Mouse (Mus musculus) hindlimb bud, embryonic 11.5 days (tissue): ENCODE measurements around the gene Glis3.

Experiments used
- DNase-seq: peaks from one replicate; pipeline ENCODE4 v3.0.0-alpha.2; 2012; ENCODE audit warnings: low read depth, low spot score; ENCODE audit errors: extremely low spot score

Glis3 gene

GRCm38 (mm10) chr19:28499786-28500185 is 180.1 kb downstream of the Glis3 start:
- DNase-seq, result no peak

DNA sequence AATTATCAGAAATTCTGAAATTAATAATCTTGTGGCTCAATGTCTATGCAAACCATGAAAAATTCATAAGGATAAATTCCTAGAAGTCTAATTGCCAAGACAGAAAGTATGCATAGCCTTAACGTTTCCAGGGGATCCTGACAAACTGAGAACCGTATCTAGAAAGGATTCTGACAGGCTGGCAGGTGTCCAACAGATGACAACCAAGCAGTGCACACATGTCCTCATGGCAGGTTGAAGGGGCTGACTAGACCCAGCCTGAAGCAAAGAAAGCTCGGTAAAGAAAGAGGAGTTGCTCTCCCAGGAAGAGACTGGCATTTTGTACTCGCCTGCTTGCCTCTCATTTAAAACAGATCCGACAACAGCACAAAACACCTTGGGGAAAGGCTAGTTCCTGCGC is 184.0 kb downstream of the Glis3 start:
- DNase-seq, result no peak

DNA sequence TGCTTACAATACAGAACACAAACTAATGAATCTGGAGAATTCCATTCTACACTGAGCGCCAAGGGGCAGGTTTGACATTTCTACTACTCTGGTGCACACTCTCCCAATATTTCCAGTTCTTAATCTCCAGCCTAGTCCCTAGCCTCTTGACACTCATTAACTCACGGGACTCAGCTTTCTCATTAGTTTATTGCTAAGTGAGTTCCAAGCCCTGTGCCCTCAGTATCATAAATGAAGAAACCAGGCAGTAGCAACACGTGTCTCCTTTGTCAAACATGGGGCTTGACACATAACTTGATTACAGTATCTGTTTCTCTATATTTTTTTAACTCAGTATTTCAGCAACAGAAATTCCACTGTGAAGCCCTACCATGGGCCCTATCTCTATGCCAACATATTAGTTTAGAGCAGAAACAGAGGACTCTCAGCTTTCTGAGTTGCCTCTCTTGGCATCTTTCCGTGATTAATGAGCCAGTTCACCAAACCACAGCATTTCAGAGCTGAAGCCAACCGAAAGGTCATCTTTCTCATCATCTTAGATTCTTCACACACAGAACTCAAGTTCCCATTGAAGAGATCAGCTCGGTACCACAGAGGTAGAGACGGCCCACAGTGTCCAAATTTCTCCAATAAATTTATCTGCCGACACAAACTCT is 186.1 kb downstream of the Glis3 start:
- no peak for DNase-seq

GRCm38 (mm10) chr19:28478055-28478454 is 201.8 kb downstream of the Glis3 start:
- no peak for DNase-seq

DNA sequence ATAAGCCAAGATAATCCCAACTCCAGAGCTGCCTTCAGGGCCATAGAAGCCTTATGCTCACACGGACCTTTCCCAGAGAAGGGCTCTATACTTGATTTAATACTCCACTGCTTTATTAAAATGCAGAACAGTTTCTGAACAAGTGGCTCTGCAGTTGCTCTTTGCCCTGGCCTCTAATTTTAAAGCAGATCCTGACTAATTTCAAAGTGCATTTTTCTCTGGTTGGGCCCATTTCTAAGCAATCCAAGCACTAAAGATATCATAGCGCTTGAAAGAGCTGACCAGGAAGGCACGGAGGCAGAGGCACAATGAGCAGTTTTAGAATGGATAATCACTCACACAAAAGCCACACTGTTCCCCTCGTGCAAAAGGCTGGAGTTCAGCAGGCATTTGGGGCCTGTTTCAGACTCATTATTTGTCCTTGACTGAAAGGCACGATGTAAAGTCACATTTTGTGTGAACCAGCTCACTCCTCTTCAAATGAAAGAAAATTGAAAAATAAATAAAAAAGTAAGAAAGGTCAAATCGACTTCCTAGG is 202.5 kb downstream of the Glis3 start:
- DNase-seq, result no peak

DNA sequence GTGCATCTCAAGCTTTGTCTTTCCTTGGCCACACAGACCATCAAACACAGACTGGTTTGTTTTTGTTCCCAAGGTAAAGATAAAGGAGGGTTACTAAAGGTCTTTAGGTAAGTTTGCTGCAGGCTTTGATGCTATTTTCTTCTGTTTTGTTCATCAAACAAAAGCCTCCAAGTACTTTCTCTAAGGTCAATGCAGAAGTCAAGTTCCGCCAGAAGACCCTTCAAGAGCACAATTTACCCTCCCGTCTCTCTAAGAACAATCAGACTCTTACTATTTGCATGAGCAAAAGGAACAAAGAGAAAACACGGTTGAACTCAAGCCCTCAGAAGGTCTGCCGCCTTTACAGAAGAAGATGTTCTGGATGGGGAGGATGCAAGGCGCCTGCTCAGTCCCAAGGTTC is 206.3 kb downstream of the Glis3 start:
- DNase-seq, result no peak

- DNase-seq, result no peak
These were observed 208.7 kb downstream of the Glis3 start for GRCm38 (mm10) chr19:28471144-28471543.

GRCm38 (mm10) chr19:28465779-28466178 is 214.1 kb downstream of the Glis3 start:
- no peak for DNase-seq

- no peak for DNase-seq
These were observed 225.5 kb downstream of the Glis3 start for GRCm38 (mm10) chr19:28454331-28454730.

DNA sequence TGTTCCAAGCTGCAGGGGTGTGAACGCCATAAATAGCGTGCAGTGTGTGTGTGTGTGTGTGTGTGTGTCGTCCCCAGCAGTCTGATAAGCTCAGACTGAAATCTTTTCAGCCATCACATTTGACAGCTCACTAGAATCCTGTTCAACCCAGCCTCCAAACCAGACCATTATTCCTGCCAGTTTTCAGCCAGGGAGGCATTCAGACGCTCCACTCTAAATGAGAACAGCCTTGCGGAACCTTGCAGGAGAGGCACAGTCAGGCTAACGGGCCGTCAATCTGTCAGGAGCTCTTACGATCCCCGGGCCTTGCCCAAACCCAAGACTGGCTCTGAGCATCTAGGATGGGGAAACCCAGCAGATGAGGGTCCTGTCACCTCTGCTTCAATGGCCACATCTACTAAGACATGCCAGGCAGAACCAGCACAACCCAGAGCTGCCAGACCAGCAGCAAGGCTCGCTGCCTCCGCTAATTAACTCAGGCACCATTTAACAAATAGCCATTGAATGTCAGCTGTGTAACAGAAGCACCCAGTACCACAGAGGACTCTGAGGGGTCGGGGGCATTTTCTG is 226.8 kb downstream of the Glis3 start:
- no peak for DNase-seq

GRCm38 (mm10) chr19:28448811-28449210 is 231.1 kb downstream of the Glis3 start:
- DNase-seq, result peak; percentile 39

- DNase-seq, result no peak
These were observed 237.7 kb downstream of the Glis3 start for GRCm38 (mm10) chr19:28442161-28442560.

- no peak for DNase-seq
These were observed 243.3 kb downstream of the Glis3 start for GRCm38 (mm10) chr19:28436457-28437148.

DNA sequence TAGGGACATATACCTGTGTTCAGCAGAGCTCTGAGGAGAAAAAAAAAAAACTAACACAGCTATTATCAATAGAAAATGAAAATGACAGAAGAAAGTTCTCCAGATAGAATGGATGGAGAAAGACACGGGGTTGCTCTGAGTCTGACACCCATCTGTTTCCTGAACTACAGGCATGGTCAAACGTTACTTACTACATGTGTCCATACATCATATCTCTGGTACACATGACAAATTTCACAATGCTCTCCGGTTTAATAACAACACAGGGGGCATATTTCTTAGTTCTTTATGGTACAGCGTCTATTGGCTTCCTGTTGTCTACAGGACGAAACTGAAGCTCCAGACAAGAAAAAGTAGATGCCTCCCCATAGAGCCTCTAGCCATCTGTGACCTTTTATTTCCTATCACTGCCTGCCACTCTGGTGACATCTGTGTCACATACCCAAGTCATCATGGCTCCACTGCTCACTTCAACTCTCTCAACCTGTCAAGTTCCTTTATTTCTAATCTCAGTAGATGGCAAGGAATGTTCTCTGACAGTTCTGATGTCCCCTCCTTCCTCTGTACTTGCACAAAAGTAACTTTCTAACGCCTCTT is 251.6 kb downstream of the Glis3 start:
- DNase-seq, result no peak

DNA sequence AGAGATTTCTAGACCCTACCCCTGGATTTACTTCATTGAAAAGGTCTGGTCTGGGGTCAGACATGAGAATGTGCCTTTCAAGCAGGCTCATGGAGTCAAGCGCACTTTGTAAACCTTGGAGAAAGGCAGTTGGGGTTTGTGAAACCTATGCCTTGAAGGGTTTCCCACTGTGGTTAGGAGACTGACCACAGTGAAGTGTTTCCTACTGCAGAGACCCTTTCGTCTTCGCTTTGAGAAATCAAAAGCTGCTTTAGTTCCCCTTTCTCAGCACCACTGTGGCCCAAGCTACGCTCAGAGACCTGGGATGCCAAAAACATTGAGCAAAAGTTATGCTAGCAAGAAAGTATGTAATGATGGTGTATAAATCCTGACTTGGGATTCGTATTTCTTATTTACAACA is 255.7 kb downstream of the Glis3 start:
- DNase-seq, result no peak

GRCm38 (mm10) chr19:28422939-28423338 is 256.9 kb downstream of the Glis3 start:
- DNase-seq, result no peak

GRCm38 (mm10) chr19:28416069-28416468 is 263.8 kb downstream of the Glis3 start:
- DNase-seq, result no peak

- DNase-seq, result no peak
These were observed 271.1 kb downstream of the Glis3 start for GRCm38 (mm10) chr19:28408787-28409186.

DNA sequence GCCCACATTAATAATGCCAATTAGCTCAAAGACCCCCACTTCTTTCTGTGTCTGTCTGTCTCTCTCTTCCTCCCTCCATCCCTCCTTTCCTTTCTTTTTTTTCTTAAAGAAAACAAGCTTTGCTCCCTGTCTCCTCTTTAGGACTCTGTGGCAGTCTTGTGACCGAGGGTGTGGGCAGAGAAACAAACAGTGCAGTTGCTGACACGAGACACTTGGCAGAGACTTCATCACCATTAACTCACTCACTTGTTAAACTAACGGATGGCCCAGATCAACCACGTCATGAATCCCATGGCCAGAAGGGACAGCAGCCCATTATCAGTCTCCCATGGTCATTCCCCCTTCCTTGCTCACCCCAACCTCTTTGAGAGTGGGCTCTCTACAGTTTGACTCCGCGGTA is 276.9 kb downstream of the Glis3 start:
- no peak for DNase-seq

DNA sequence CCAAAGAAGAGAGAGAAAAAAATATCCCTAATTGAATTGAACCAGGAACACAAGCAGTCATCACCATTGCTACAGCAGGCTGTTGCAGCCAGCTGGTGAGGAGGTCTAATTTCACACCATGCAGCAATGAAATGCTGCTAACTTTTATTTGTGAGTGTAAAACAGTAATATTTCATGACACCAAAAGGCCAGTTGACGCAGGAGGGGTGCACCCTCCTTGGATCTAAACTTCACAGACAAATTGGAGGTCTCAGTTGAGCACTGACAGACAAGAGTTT is 284.4 kb downstream of the Glis3 start:
- no peak for DNase-seq

- DNase-seq, result peak; percentile 47
These were observed 284.9 kb downstream of the Glis3 start for GRCm38 (mm10) chr19:28394826-28395583.
